Mouse (Mus musculus): ENCODE data around the gene Acadm.

Acadm gene

GRCm38 (mm10) chr3:153904586-153904985, 39.8 kb downstream of the Acadm start:
- peak; percentile 20 for DNase-seq (ENCODE audit: low read depth, low spot score)

- DNase-seq (ENCODE audit: low read depth, low spot score) = no peak
Observed at GRCm38 (mm10) chr3:153902595-153902994, 41.8 kb downstream of the Acadm start.

GRCm38 (mm10) chr3:153901904-153902303, 42.5 kb downstream of the Acadm start:
- DNase-seq (ENCODE audit: low read depth, low spot score) = no peak

GRCm38 (mm10) chr3:153897216-153897615, 47.2 kb downstream of the Acadm start:
- DNase-seq (ENCODE audit: low read depth, low spot score) = peak; percentile 49

- DNase-seq (ENCODE audit: low read depth, low spot score) = peak; percentile 72
Observed at GRCm38 (mm10) chr3:153895454-153895853, 49.0 kb downstream of the Acadm start.

- no peak for DNase-seq (ENCODE audit: low read depth, low spot score)
Observed at GRCm38 (mm10) chr3:153889188-153889781, 55.1 kb downstream of the Acadm start.

- DNase-seq (ENCODE audit: low read depth, low spot score) = no peak
Observed at GRCm38 (mm10) chr3:153888141-153888540, 56.3 kb downstream of the Acadm start.

GRCm38 (mm10) chr3:153886296-153886695, 58.1 kb downstream of the Acadm start:
- no peak for DNase-seq (ENCODE audit: low read depth, low spot score)
